9 mouse cellular contexts compared by ENCODE assay signal in the genomic region with DNA sequence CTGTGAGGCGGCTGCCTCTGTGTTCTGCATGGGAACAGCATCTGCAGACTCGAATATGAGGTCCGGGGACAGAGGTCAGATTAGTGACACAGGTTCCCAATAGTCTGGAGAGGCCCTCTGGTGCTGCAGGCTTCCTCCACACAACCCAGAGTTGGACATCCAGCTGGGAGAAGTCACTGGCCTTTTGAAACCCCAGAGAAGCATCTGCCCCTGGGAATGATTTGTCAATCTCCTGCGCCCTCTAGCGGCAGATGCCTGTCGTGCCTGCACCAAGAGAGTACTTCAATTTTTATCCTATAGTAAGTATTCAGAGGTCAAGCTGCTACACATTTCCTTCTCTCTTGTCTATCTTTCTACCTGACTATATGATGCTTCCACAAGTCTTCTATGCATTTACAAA.
DNase-seq lines count a peak whose midpoint lies in the region; ATAC-seq lines count a peak whose summit lies in the region.
"Had no signal": no experiment of that assay in that cellular context is flagged by ENCODE, and none has a peak within 500 bp of the region (broad histone marks: within the 10 kb centered on the region; RNA-seq: fewer than 3 reads in every experiment).

No protein-coding gene starts in this region.

- no peak overlapping the region for H3K4me3 ChIP-seq in midbrain, embryonic 10.5 days
- no peak overlapping the region for H3K4me3 ChIP-seq in midbrain, embryonic 15.5 days
- H3K4me3 ChIP-seq in forebrain, embryonic 12.5 days (replicated peaks): no peak overlapping the region
- H3K4me3 ChIP-seq in limb, embryonic 10.5 days: no peak overlapping the region
- H3K4me3 ChIP-seq in neural tube, embryonic 11.5 days (ENCODE audit: low read depth, low read length): no peak overlapping the region
- H3K4me3 ChIP-seq: stomach, embryonic 15.5 days had no signal

- peaks cover 5% of the 10 kb centered on the region; the same call in 1 of the 2 replicates for H3K4me1 ChIP-seq in midbrain, embryonic 10.5 days
- no peaks in the 10 kb centered on the region for H3K4me1 ChIP-seq in midbrain, embryonic 15.5 days
- H3K4me1 ChIP-seq in forebrain, embryonic 12.5 days: peaks cover 4% of the 10 kb centered on the region
- no peaks in the 10 kb centered on the region for H3K4me1 ChIP-seq in limb, embryonic 10.5 days
- no peaks in the 10 kb centered on the region for H3K4me1 ChIP-seq in neural tube, embryonic 11.5 days (ENCODE audit: control insufficient read depth, insufficient read depth, low read length)
- H3K4me1 ChIP-seq: stomach, embryonic 15.5 days had no signal

- DNase-seq in midbrain, embryonic 10.5 days (ENCODE audit: low spot score): peak; percentile 82
- DNase-seq in brain, adult 2 months (ENCODE audit: low read depth, low spot score): peak; percentile 77
- peak; percentile 16 to 52 for DNase-seq in kidney, adult 8-10 months
- peak; percentile 89 for DNase-seq in limb, embryonic 10.5 days (ENCODE audit: low spot score)
- DNase-seq in neural tube, embryonic 11.5 days (ENCODE audit: low spot score): peak; percentile 78
- DNase-seq in thymus, postnatal 25 days: peak; percentile 50

- peaks cover 15% of the 10 kb centered on the region for H3K27me3 ChIP-seq in midbrain, embryonic 10.5 days (ENCODE audit: low read depth, poor library complexity, severe bottlenecking)
- peaks cover 18% of the 10 kb centered on the region; the same call in 1 of the 2 replicates for H3K27me3 ChIP-seq in midbrain, embryonic 15.5 days (replicated peaks)
- H3K27me3 ChIP-seq in forebrain, embryonic 12.5 days: peaks cover 16% of the 10 kb centered on the region
- peaks cover 5% of the 10 kb centered on the region; the same call in 1 of the 2 replicates for H3K27me3 ChIP-seq in limb, embryonic 10.5 days (ENCODE audit: low read depth, poor library complexity, severe bottlenecking)
- H3K27me3 ChIP-seq in neural tube, embryonic 11.5 days (ENCODE audit: control insufficient read depth, insufficient read depth, low read length): no peaks in the 10 kb centered on the region
- H3K27me3 ChIP-seq: stomach, embryonic 15.5 days had no signal

- ATAC-seq in midbrain, embryonic 15.5 days (replicated peaks): no peak
- 0 out of 2 replicates have a peak, but pooled peaks have one; percentile 39 for ATAC-seq in forebrain, embryonic 12.5 days (ENCODE audit: low FRiP score)
- peak; percentile 48; the same call in 1 of the 2 replicates for ATAC-seq in neural tube, embryonic 11.5 days (ENCODE audit: insufficient read depth, low FRiP score, low TSS enrichment)

- H3K9me3 ChIP-seq in midbrain, embryonic 10.5 days (replicated peaks): no peaks in the 10 kb centered on the region
- H3K9me3 ChIP-seq in midbrain, embryonic 15.5 days: no peaks in the 10 kb centered on the region
- H3K9me3 ChIP-seq in forebrain, embryonic 12.5 days: no peaks in the 10 kb centered on the region
- no peaks in the 10 kb centered on the region for H3K9me3 ChIP-seq in limb, embryonic 10.5 days (replicated peaks)
- H3K9me3 ChIP-seq in neural tube, embryonic 11.5 days (ENCODE audit: control insufficient read depth, low read length): no peaks in the 10 kb centered on the region
- H3K9me3 ChIP-seq: stomach, embryonic 15.5 days had no signal

- no peak overlapping the region for H3K27ac ChIP-seq in midbrain, embryonic 10.5 days (replicated peaks)
- H3K27ac ChIP-seq in midbrain, embryonic 15.5 days: no peak overlapping the region
- H3K27ac ChIP-seq in forebrain, embryonic 12.5 days: no peak overlapping the region
- H3K27ac ChIP-seq in limb, embryonic 10.5 days: no peak overlapping the region
- no peak overlapping the region for H3K27ac ChIP-seq in neural tube, embryonic 11.5 days (ENCODE audit: low read depth, low read length)
- H3K27ac ChIP-seq: stomach, embryonic 15.5 days had no signal

- no peak overlapping the region for H3K9ac ChIP-seq in midbrain, embryonic 15.5 days
- H3K9ac ChIP-seq in forebrain, embryonic 12.5 days: no peak overlapping the region
- no peak overlapping the region for H3K9ac ChIP-seq in neural tube, embryonic 11.5 days (ENCODE audit: low read length)
- H3K9ac ChIP-seq: stomach, embryonic 15.5 days had no signal

- 12% methylated on average over 6 of the region's 6 CpGs for WGBS in midbrain, embryonic 10.5 days
- WGBS in midbrain, embryonic 15.5 days: 19% methylated on average over 6 of the region's 6 CpGs
- 17% methylated on average over 6 of the region's 6 CpGs for WGBS in forebrain, embryonic 12.5 days
- WGBS in limb, embryonic 10.5 days: 22% methylated on average over 6 of the region's 6 CpGs
- 26% methylated on average over 6 of the region's 6 CpGs for WGBS in neural tube, embryonic 11.5 days

- H3K36me3 ChIP-seq in midbrain, embryonic 10.5 days: no peaks in the 10 kb centered on the region
- H3K36me3 ChIP-seq in midbrain, embryonic 15.5 days (replicated peaks): no peaks in the 10 kb centered on the region
- no peaks in the 10 kb centered on the region for H3K36me3 ChIP-seq in forebrain, embryonic 12.5 days (replicated peaks)
- H3K36me3 ChIP-seq in limb, embryonic 10.5 days: no peaks in the 10 kb centered on the region
- no peaks in the 10 kb centered on the region for H3K36me3 ChIP-seq in neural tube, embryonic 11.5 days (ENCODE audit: control insufficient read depth, insufficient read depth, low read length)
- H3K36me3 ChIP-seq: stomach, embryonic 15.5 days had no signal

- H3K4me2 ChIP-seq in midbrain, embryonic 15.5 days: no peak overlapping the region
- no peak overlapping the region for H3K4me2 ChIP-seq in forebrain, embryonic 12.5 days
- no peak overlapping the region for H3K4me2 ChIP-seq in neural tube, embryonic 11.5 days (ENCODE audit: low read depth)
- H3K4me2 ChIP-seq: stomach, embryonic 15.5 days had no signal

Comparison
In these comparisons a context has a peak if more than half of its experiments do, and no peak if none do; other contexts are left out.
1. DNase-seq: peak in every context shown above with its lines; median percentile 89 in limb, embryonic 10.5 days; 82 in midbrain, embryonic 10.5 days; 78 in neural tube, embryonic 11.5 days; 77 in brain, adult 2 months; 50 in thymus, postnatal 25 days; 34 in kidney, adult 8-10 months.